Mouse (Mus musculus) megakaryocyte, embryonic 14.5 days (primary cell): Measurements from ENCODE around the gene Aurkb.

Experiments used
- FLI1 ChIP-seq: IDR thresholded peaks from 2 replicates; pipeline ENCODE4 v1.6.1; 2012; ENCODE audit warnings: low read length, inconsistent platforms, mixed read lengths
- GATA1 ChIP-seq: IDR thresholded peaks from 3 replicates; pipeline ENCODE4 v1.6.1; 2012; ENCODE audit warnings: mixed read lengths, low read length, inconsistent platforms, borderline replicate concordance

GRCm38 (mm10) chr11:69035849-69036248 lies 9.6 kb upstream of the Aurkb start:
- no peak for TF ChIP-seq GATA1
- no peak for TF ChIP-seq FLI1
